Mouse (Mus musculus) forebrain, embryonic 13.5 days (tissue): ENCODE measurements around the gene Efnb3. TPM values are rescaled to one million over a fixed set of nuclear protein-coding genes. Genes with fewer than 3 reads are reported as not detected.

Source experiments
- ATAC-seq: fragments of 200-750 bp; cut with Nextera tagmentation; 2 replicates; pipeline ENCODE4 v1.8.0; 2017
- H3K27ac ChIP-seq: fragments of 300-500 bp; sonication (generic); 2 replicates; pipeline ENCODE4 v1.5.1; 2015; ENCODE audit warnings: inconsistent platforms, mild to moderate bottlenecking, moderate library complexity
- H3K27me3 ChIP-seq: fragments of 300-500 bp; sonication (generic); 2 replicates; pipeline ENCODE4 v1.6.1; 2015; ENCODE audit warnings: mild to moderate bottlenecking, inconsistent platforms
- H3K36me3 ChIP-seq: fragments of 300-500 bp; sonication (generic); 2 replicates; pipeline ENCODE4 v1.6.1; 2015; ENCODE audit warnings: mild to moderate bottlenecking, inconsistent platforms; ENCODE audit not compliant: poor library complexity, severe bottlenecking
- H3K4me1 ChIP-seq: fragments of 300-500 bp; sonication (generic); 2 replicates; pipeline ENCODE4 v1.6.1; 2015; ENCODE audit warnings: inconsistent platforms
- H3K4me2 ChIP-seq: fragments of 300-500 bp; sonication (generic); 2 replicates; pipeline ENCODE4 v1.6.1; 2015; ENCODE audit warnings: inconsistent platforms, mild to moderate bottlenecking, moderate library complexity
- H3K4me3 ChIP-seq: fragments of 300-500 bp; sonication (generic); 2 replicates; pipeline ENCODE4 v1.5.1; 2015; ENCODE audit warnings: mild to moderate bottlenecking, inconsistent platforms
- H3K9ac ChIP-seq: fragments of 300-500 bp; sonication (generic); 2 replicates; pipeline ENCODE4 v1.6.1; 2015; ENCODE audit warnings: mild to moderate bottlenecking, inconsistent platforms
- H3K9me3 ChIP-seq: fragments of 300-500 bp; sonication (generic); replicated peaks from 2 replicates; pipeline ENCODE4 v1.6.1; 2016; ENCODE audit warnings: inconsistent platforms
- WGBS: fragments of 180-500 bp; shearing (Covaris S2); methylation state at CpG from one replicate; pipeline ENCODE4 v1.1.7; 2015; 5-methylcytosine and 5-hydroxymethylcytosine counted together
- polyA plus RNA-seq: library from polyadenylated mRNA; unstranded; fragments of >200 nt; fragmentation: Nextera tagmentation; extraction: Ambion mirVana; gene quantifications from 2 replicates; pipeline ENCODE4 v1.2.1, GENCODE M21; 2015

Efnb3 gene
- polyA plus RNA-seq, 1 experiment from 2014 or later = 63.1 TPM

- Histone ChIP-seq H3K9me3 (no peaks in the 10 kb centered on the region), H3K27me3 (no peaks in the 10 kb centered on the region), H3K27ac (no peak overlapping the region; the same call in 1 of the 2 replicates), H3K9ac (0 out of 2 replicates have a peak overlapping the region, but pooled peaks have one; percentile 1), H3K4me1 (peaks cover 25% of the 10 kb centered on the region), H3K4me3 (no peak overlapping the region), H3K36me3 (peaks cover 21% of the 10 kb centered on the region), H3K4me2 (no peak overlapping the region)
- WGBS = 12% methylated on average over 9 of the region's 9 CpGs
- ATAC-seq = no peak
Measured at GRCm38 (mm10) chr11:69599436-69599835, 39.4 kb upstream of the Efnb3 start.

- H3K4me3 ChIP-seq = no peak overlapping the region
- H3K9me3 ChIP-seq = no peaks in the 10 kb centered on the region
- no peaks in the 10 kb centered on the region for H3K27me3 ChIP-seq
- H3K9ac ChIP-seq = no peak overlapping the region
- no peak overlapping the region for H3K27ac ChIP-seq
- H3K36me3 ChIP-seq = peaks cover 39% of the 10 kb centered on the region
- no peak overlapping the region for H3K4me2 ChIP-seq
- H3K4me1 ChIP-seq = peaks cover 12% of the 10 kb centered on the region
- no peak for ATAC-seq
- WGBS = 96% methylated on average over 6 of the region's 6 CpGs
Measured at GRCm38 (mm10) chr11:69594853-69595252, 34.8 kb upstream of the Efnb3 start.

GRCm38 (mm10) chr11:69592799-69593198 is 32.8 kb upstream of the Efnb3 start:
- Histone ChIP-seq H3K4me3 (no peak overlapping the region), H3K27ac (peak overlapping the region; percentile 40), H3K9me3 (no peaks in the 10 kb centered on the region), H3K27me3 (no peaks in the 10 kb centered on the region), H3K4me1 (peaks cover 8% of the 10 kb centered on the region), H3K36me3 (peaks cover 60% of the 10 kb centered on the region), H3K4me2 (no peak overlapping the region), H3K9ac (no peak overlapping the region)
- ATAC-seq = no peak
- WGBS = 85% methylated on average over 4 of the region's 4 CpGs

- 57% methylated on average over 7 of the region's 7 CpGs for WGBS
- no peak overlapping the region for H3K4me2 ChIP-seq
- H3K27me3 ChIP-seq = no peaks in the 10 kb centered on the region
- peak overlapping the region; percentile 40 for H3K27ac ChIP-seq
- peak; percentile 67; the same call in 1 of the 2 replicates for ATAC-seq
- peaks cover 8% of the 10 kb centered on the region for H3K4me1 ChIP-seq
- no peak overlapping the region; the same call in 1 of the 2 replicates for H3K9ac ChIP-seq
- H3K36me3 ChIP-seq = peaks cover 67% of the 10 kb centered on the region
- H3K9me3 ChIP-seq = no peaks in the 10 kb centered on the region
- no peak overlapping the region for H3K4me3 ChIP-seq
Measured at GRCm38 (mm10) chr11:69591899-69592637, 32.1 kb upstream of the Efnb3 start.

GRCm38 (mm10) chr11:69591424-69591823 is 31.4 kb upstream of the Efnb3 start:
- peaks cover 8% of the 10 kb centered on the region for H3K4me1 ChIP-seq
- H3K4me3 ChIP-seq = no peak overlapping the region
- H3K9me3 ChIP-seq = no peaks in the 10 kb centered on the region
- no peak overlapping the region for H3K4me2 ChIP-seq
- H3K36me3 ChIP-seq = peaks cover 69% of the 10 kb centered on the region
- no peak overlapping the region for H3K9ac ChIP-seq
- no peak for ATAC-seq
- H3K27me3 ChIP-seq = no peaks in the 10 kb centered on the region
- no peak overlapping the region for H3K27ac ChIP-seq
- WGBS = 85% methylated on average over 3 of the region's 3 CpGs

GRCm38 (mm10) chr11:69590622-69591021 is 30.6 kb upstream of the Efnb3 start:
- Histone ChIP-seq H3K27me3 (no peaks in the 10 kb centered on the region), H3K9me3 (no peaks in the 10 kb centered on the region), H3K27ac (no peak overlapping the region), H3K4me2 (no peak overlapping the region), H3K4me1 (peaks cover 8% of the 10 kb centered on the region), H3K36me3 (peaks cover 67% of the 10 kb centered on the region), H3K9ac (no peak overlapping the region), H3K4me3 (no peak overlapping the region)
- WGBS = 94% methylated on average over 8 of the region's 8 CpGs
- no peak for ATAC-seq

- ATAC-seq = no peak
- H3K4me1 ChIP-seq = peaks cover 8% of the 10 kb centered on the region
- H3K4me2 ChIP-seq = no peak overlapping the region
- H3K36me3 ChIP-seq = peaks cover 64% of the 10 kb centered on the region
- no peak overlapping the region for H3K27ac ChIP-seq
- 93% methylated on average over 22 of the region's 22 CpGs for WGBS
- H3K4me3 ChIP-seq = no peak overlapping the region
- H3K27me3 ChIP-seq = no peaks in the 10 kb centered on the region
- no peak overlapping the region for H3K9ac ChIP-seq
- no peaks in the 10 kb centered on the region for H3K9me3 ChIP-seq
Measured at GRCm38 (mm10) chr11:69589207-69589834, 29.3 kb upstream of the Efnb3 start.

GRCm38 (mm10) chr11:69585718-69586325 is 25.8 kb upstream of the Efnb3 start:
- H3K27ac ChIP-seq = no peak overlapping the region
- no peaks in the 10 kb centered on the region for H3K9me3 ChIP-seq
- H3K4me2 ChIP-seq = no peak overlapping the region
- peaks cover 17% of the 10 kb centered on the region for H3K4me1 ChIP-seq
- no peak overlapping the region for H3K9ac ChIP-seq
- H3K4me3 ChIP-seq = no peak overlapping the region
- WGBS = 84% methylated on average over 7 of the region's 7 CpGs
- peaks cover 45% of the 10 kb centered on the region for H3K36me3 ChIP-seq
- no peaks in the 10 kb centered on the region for H3K27me3 ChIP-seq
- no peak for ATAC-seq

GRCm38 (mm10) chr11:69584937-69585336 is 24.9 kb upstream of the Efnb3 start:
- Histone ChIP-seq H3K9me3 (no peaks in the 10 kb centered on the region), H3K4me1 (peaks cover 17% of the 10 kb centered on the region), H3K9ac (no peak overlapping the region), H3K4me2 (no peak overlapping the region), H3K36me3 (peaks cover 37% of the 10 kb centered on the region), H3K27ac (no peak overlapping the region), H3K4me3 (no peak overlapping the region), H3K27me3 (no peaks in the 10 kb centered on the region)
- 94% methylated on average over 13 of the region's 13 CpGs for WGBS
- ATAC-seq = no peak

- WGBS = 92% methylated on average over 7 of the region's 7 CpGs
- Histone ChIP-seq H3K27ac (no peak overlapping the region), H3K9me3 (no peaks in the 10 kb centered on the region), H3K4me2 (no peak overlapping the region), H3K4me3 (no peak overlapping the region), H3K9ac (no peak overlapping the region), H3K4me1 (peaks cover 21% of the 10 kb centered on the region), H3K27me3 (no peaks in the 10 kb centered on the region), H3K36me3 (peaks cover 27% of the 10 kb centered on the region)
- ATAC-seq = no peak
Measured at GRCm38 (mm10) chr11:69584008-69584407, 24.0 kb upstream of the Efnb3 start.

- WGBS = 66% methylated on average over 9 of the region's 9 CpGs
- H3K9ac ChIP-seq = peak overlapping the region; percentile 88
Measured at GRCm38 (mm10) chr11:69582230-69582805, 22.3 kb upstream of the Efnb3 start.

GRCm38 (mm10) chr11:69581814-69582213 is 21.8 kb upstream of the Efnb3 start:
- H3K4me1 ChIP-seq = peaks cover 40% of the 10 kb centered on the region
- 0 out of 2 replicates have a peak, but pooled peaks cover 6% of the 10 kb centered on the region for H3K36me3 ChIP-seq
- H3K4me2 ChIP-seq = peak overlapping the region; percentile 91
- under 1% methylated on average over 8 of the region's 8 CpGs for WGBS
- ATAC-seq = no peak
- peak overlapping the region; percentile 67 for H3K4me3 ChIP-seq
- H3K9ac ChIP-seq = peak overlapping the region; percentile 88
- peak overlapping the region; percentile 97 for H3K27ac ChIP-seq
- no peaks in the 10 kb centered on the region for H3K9me3 ChIP-seq
- no peaks in the 10 kb centered on the region for H3K27me3 ChIP-seq

More at GRCm38 (mm10) chr11:69582230-69582805, 22.3 kb upstream of the Efnb3 start:
- H3K4me2 ChIP-seq = peak overlapping the region; percentile 91
- peak overlapping the region; percentile 67 for H3K4me3 ChIP-seq
- H3K4me1 ChIP-seq = peaks cover 35% of the 10 kb centered on the region
- H3K36me3 ChIP-seq = peaks cover 10% of the 10 kb centered on the region
- no peak overlapping the region for H3K27ac ChIP-seq
- no peaks in the 10 kb centered on the region for H3K9me3 ChIP-seq
- ATAC-seq = no peak
- no peaks in the 10 kb centered on the region for H3K27me3 ChIP-seq
